Mouse (Mus musculus) MEL (cell line): Measurements from ENCODE around the gene Hoxd13.

Source experiments
- CHD2 ChIP-seq: IDR thresholded peaks from 2 replicates; pipeline ENCODE4 v1.6.1; 2011; ENCODE audit warnings: low read length, improper control_type of control experiment
- CTCF ChIP-seq, 3 experiments: IDR thresholded peaks in 2 of 3; conservative IDR thresholded peaks in 1 of 3; 2 replicates each; pipeline ENCODE4 v1.5.1; 2011 to 2012; ENCODE audit warnings: low read length in 3 of 3, low read depth in 2 of 3, mild to moderate bottlenecking in 2 of 3, improper control_type of control experiment in 1 of 3, inconsistent platforms in 1 of 3, mixed read lengths in 1 of 3, moderate library complexity in 1 of 3; ENCODE audit not compliant: control insufficient read depth in 1 of 3, insufficient read depth in 1 of 3, poor library complexity in 1 of 3, severe bottlenecking in 1 of 3
- E2F4 ChIP-seq: IDR thresholded peaks from 2 replicates; pipeline ENCODE4 v1.6.1; 2011; ENCODE audit warnings: low read depth, low read length, improper control_type of control experiment, borderline replicate concordance
- EP300 ChIP-seq, 2 experiments: IDR thresholded peaks; 2 replicates each; pipeline ENCODE4 v1.6.1; 2011; ENCODE audit warnings: improper control_type of control experiment in 2 of 2, low read length in 2 of 2, low read depth in 1 of 2, mild to moderate bottlenecking in 1 of 2
- MAFK ChIP-seq: IDR thresholded peaks from 2 replicates; pipeline ENCODE4 v1.6.1; 2011; ENCODE audit warnings: low read depth, mild to moderate bottlenecking, low read length, improper control_type of control experiment, borderline replicate concordance
- NELFE ChIP-seq: IDR thresholded peaks from 2 replicates; pipeline ENCODE4 v1.6.1; 2011; ENCODE audit warnings: low read depth, low read length, improper control_type of control experiment
- POLR2A ChIP-seq, 2 experiments: IDR thresholded peaks; 2 replicates each; pipeline ENCODE4 v1.6.1; 2011 to 2012; ENCODE audit warnings: low read length in 2 of 2, mild to moderate bottlenecking in 2 of 2, control low read depth in 1 of 2, improper control_type of control experiment in 1 of 2, low read depth in 1 of 2, moderate library complexity in 1 of 2; ENCODE audit not compliant: control insufficient read depth in 1 of 2, insufficient read depth in 1 of 2, poor library complexity in 1 of 2
- POLR2AphosphoS2 ChIP-seq: IDR thresholded peaks from 2 replicates; pipeline ENCODE4 v1.6.1; 2011; ENCODE audit warnings: low read length, improper control_type of control experiment
- RAD21 ChIP-seq: IDR thresholded peaks from 2 replicates; pipeline ENCODE4 v1.6.1; 2011; ENCODE audit warnings: mild to moderate bottlenecking, low read depth, low read length, improper control_type of control experiment
- RCOR1 ChIP-seq: IDR thresholded peaks from 2 replicates; pipeline ENCODE4 v1.6.1; 2012; ENCODE audit warnings: low read depth, mild to moderate bottlenecking, inconsistent platforms, low read length, improper control_type of control experiment
- TAL1 ChIP-seq: IDR thresholded peaks from 2 replicates; pipeline ENCODE4 v1.6.1; 2012; ENCODE audit warnings: mild to moderate bottlenecking, inconsistent platforms, low read length, moderate library complexity, mixed read lengths
- TCF12 ChIP-seq: IDR thresholded peaks from 2 replicates; pipeline ENCODE4 v1.6.1; 2014; ENCODE audit warnings: low read depth, mild to moderate bottlenecking, inconsistent platforms, low read length, improper control_type of control experiment, moderate library complexity
- UBTF ChIP-seq: IDR thresholded peaks from 2 replicates; pipeline ENCODE4 v1.6.1; 2012; ENCODE audit warnings: low read depth, mild to moderate bottlenecking, inconsistent platforms, low read length, improper control_type of control experiment, moderate library complexity, borderline replicate concordance; ENCODE audit not compliant: insufficient read depth
- ZC3H11A ChIP-seq: IDR thresholded peaks from 2 replicates; pipeline ENCODE4 v1.6.1; 2012; ENCODE audit warnings: low read depth, mild to moderate bottlenecking, inconsistent platforms, low read length, improper control_type of control experiment

GRCm38 (mm10) chr2:74673835-74674425 is 5.8 kb downstream of the Hoxd13 start:
- no peak for TF ChIP-seq NELFE
- TF ChIP-seq POLR2A (IDR thresholded peaks at IDR 0.05; ENCODE audit: control insufficient read depth in 1 of 2, insufficient read depth in 1 of 2, low read depth in 1 of 2, low read length in 2 of 2, poor library complexity in 1 of 2): no peak
- no peak for TF ChIP-seq CTCF (IDR thresholded peaks at IDR 0.05 in 2 of 3, conservative IDR thresholded peaks at IDR 0.05 in 1 of 3; ENCODE audit: control insufficient read depth in 1 of 3, insufficient read depth in 1 of 3, low read depth in 2 of 3, low read length in 3 of 3, poor library complexity in 1 of 3, severe bottlenecking in 1 of 3)
- no peak for TF ChIP-seq UBTF
- TF ChIP-seq MAFK: no peak
- TF ChIP-seq TAL1: no peak
- TF ChIP-seq EP300 (IDR thresholded peaks at IDR 0.05; ENCODE audit: low read depth in 1 of 2, low read length in 2 of 2): no peak
- no peak for TF ChIP-seq RAD21
- no peak for TF ChIP-seq E2F4
- TF ChIP-seq CHD2: no peak
- no peak for TF ChIP-seq RCOR1
- no peak for TF ChIP-seq TCF12
- no peak for TF ChIP-seq ZC3H11A
- TF ChIP-seq POLR2AphosphoS2: no peak
